Mouse (Mus musculus) E14TG2a.4 (cell line): Measurements from ENCODE around the gene Dusp6.

Experiments used
- H3K27me3 ChIP-seq: 2 replicates; pipeline ENCODE4 v1.6.1; 2014; ENCODE audit warnings: low read length, control low read depth; ENCODE audit not compliant: insufficient read depth
- H3K36me3 ChIP-seq: 2 replicates; pipeline ENCODE4 v1.6.1; 2014; ENCODE audit warnings: low read length, control low read depth; ENCODE audit not compliant: insufficient read depth
- H3K4me1 ChIP-seq: replicated peaks from 2 replicates; pipeline ENCODE4 v1.6.1; 2014; ENCODE audit warnings: low read depth, low read length, control low read depth
- H3K4me3 ChIP-seq: replicated peaks from 2 replicates; pipeline ENCODE4 v1.5.1; 2014; ENCODE audit warnings: mild to moderate bottlenecking, low read length
- H3K9me3 ChIP-seq: 2 replicates; pipeline ENCODE4 v1.6.1; 2014; ENCODE audit warnings: low read length, control low read depth
- CTCF ChIP-seq: conservative IDR thresholded peaks from 2 replicates; pipeline ENCODE4 v1.5.1; 2014; ENCODE audit warnings: low read length
- NANOG ChIP-seq: IDR thresholded peaks from 2 replicates; pipeline ENCODE4 v1.6.1; 2014; ENCODE audit warnings: borderline replicate concordance, low read length, mixed read lengths
- POU5F1 ChIP-seq: IDR thresholded peaks from 2 replicates; pipeline ENCODE4 v1.6.1; 2014; ENCODE audit warnings: low read length, borderline replicate concordance

Dusp6 gene

DNA sequence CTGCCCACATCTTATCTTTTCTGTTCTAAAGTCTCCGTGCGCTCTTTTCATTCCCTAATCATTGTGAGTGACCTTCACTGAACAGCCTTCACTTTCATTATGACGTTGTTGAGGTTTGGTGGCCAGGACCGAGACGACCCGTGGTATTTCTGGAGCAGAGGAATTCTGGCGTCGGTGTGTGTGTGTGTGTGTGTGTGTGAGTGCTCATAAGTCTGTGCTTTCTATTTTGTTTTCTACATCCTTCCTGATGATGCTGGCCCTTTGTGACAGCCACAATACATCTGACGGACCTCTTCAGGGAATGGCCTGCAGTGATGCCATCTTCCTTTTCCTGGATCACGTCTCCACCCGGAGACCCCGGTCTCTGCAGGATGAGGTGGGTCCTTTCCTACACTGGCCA is 11.6 kb downstream of the Dusp6 start:
- TF ChIP-seq POU5F1: no peak
- no peak for TF ChIP-seq NANOG
- TF ChIP-seq CTCF: no peak
- peaks cover 31% of the 10 kb centered on the region for H3K4me1 ChIP-seq

DNA sequence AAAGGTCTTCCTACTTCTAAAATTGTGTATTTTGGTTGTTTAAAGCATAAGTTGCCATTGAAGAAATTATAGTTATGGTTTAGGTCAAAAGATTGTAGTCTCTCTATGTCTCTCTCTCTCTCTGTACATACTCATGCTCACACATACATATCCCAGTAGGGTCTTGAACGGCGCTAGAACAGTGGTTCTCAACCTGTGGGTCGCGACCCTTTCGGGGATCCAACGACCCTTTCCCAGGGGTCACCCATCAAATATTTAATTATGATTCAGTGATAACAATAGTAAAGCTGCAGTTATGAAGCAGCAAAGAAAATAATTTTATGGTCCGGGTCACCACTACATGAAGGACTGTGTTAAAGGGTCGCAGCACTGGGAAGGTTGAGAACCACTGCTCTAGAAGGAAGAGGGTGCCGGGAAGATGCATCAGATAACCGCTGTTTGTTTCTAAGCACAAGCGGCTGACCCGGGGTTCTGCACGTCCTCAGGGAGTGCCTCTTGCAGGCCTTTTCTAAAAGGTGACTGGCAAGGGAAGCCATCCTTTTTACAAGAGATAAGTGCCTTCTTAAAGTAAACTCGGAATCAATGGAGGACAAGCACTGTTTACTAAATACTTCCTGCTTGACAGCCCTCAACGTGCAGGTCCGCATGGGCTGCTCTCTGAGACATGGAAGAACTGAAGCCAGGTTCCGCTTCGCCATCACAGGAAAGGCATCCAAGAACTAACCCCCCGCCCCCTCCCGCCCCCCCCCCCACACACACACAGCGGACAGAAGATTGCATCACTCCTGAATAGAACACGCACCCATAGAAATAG is 16.2 kb downstream of the Dusp6 start:
- peaks cover 28% of the 10 kb centered on the region for H3K4me1 ChIP-seq
- no peak for TF ChIP-seq CTCF
- peak overlapping the region; percentile 53 for H3K4me3 ChIP-seq
- no peaks in the 10 kb centered on the region for H3K36me3 ChIP-seq
- H3K27me3 ChIP-seq: no peaks in the 10 kb centered on the region
- no peaks in the 10 kb centered on the region for H3K9me3 ChIP-seq

More for the DNA sequence above, 11.6 kb downstream of the Dusp6 start:
- no peaks in the 10 kb centered on the region for H3K9me3 ChIP-seq
- H3K27me3 ChIP-seq: no peaks in the 10 kb centered on the region
- H3K4me3 ChIP-seq: no peak overlapping the region
- no peaks in the 10 kb centered on the region for H3K36me3 ChIP-seq

DNA sequence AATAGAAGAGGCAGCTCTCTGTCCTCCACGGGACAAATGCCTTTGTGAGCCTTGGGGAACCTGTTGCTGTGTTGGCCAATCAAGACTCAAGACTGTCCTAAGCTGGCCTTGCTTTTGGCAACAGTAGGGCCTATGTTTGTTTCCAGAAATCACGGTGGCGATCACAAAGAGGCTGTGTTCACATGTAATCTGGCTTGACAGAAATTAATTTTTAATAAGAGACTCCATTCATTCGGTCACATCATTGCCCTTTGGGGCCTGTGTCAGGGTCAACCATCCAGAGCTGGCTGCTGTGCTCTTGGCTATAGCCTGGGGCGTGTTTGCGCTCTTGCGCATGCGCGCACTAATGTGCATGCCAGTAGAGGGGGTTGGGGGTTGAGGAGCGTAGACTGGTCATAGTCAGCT is 21.0 kb downstream of the Dusp6 start:
- H3K27me3 ChIP-seq: peaks cover 7% of the 10 kb centered on the region
- TF ChIP-seq NANOG (no peak), POU5F1 (no peak), CTCF (no peak)
- H3K4me1 ChIP-seq: peaks cover 63% of the 10 kb centered on the region
- peak overlapping the region; percentile 11; the same call in 1 of the 2 replicates for H3K4me3 ChIP-seq
- H3K36me3 ChIP-seq: no peaks in the 10 kb centered on the region
- no peaks in the 10 kb centered on the region for H3K9me3 ChIP-seq

DNA sequence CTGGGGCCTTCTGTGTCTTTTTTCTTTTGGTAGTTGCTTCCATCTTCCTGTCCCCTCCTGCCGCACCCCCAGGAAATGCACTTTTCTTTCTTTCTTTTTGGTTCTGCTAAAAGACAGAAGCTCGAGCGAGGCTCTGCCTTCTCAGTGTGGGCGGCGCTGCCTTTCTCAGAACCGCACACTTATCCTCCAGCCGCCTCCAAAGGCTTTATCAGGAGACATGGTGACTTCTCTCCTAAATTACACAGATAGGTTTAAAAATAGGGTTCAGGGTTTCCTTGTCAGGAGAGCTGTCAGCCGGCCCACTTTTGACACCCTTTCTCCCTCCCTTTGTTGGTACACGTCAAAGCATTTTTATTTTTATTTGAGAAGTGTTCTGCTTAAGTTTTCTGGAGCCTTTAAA is 21.9 kb downstream of the Dusp6 start:
- Histone ChIP-seq H3K27me3 (peaks cover 7% of the 10 kb centered on the region), H3K4me1 (peaks cover 66% of the 10 kb centered on the region), H3K36me3 (no peaks in the 10 kb centered on the region), H3K4me3 (no peak overlapping the region), H3K9me3 (no peaks in the 10 kb centered on the region)
- TF ChIP-seq NANOG (no peak), POU5F1 (no peak)

DNA sequence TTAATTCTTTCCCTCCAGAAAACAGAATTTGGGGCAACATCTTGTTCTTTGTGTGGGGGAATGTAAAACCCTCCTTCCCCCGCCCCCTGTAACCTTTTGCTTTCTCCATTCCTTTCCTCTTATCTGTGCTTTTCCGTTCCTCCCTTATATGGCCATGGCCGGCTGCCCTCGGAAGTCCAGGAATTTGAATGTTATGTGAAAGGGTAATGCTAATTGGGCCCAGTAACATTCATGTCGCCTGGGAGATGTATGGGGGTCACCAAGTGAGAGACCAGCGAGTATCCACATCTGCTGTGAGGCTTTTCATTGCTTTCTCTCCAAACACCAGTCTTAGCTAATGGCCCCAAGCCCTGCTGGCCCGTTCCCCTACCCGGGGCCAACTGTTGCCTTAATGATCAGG is 22.7 kb downstream of the Dusp6 start:
- Histone ChIP-seq H3K4me3 (0 out of 2 replicates have a peak overlapping the region, but pooled peaks have one; percentile 4), H3K9me3 (no peaks in the 10 kb centered on the region), H3K4me1 (peaks cover 65% of the 10 kb centered on the region), H3K36me3 (no peaks in the 10 kb centered on the region), H3K27me3 (peaks cover 7% of the 10 kb centered on the region)
- TF ChIP-seq NANOG: no peak
- no peak for TF ChIP-seq POU5F1
- no peak for TF ChIP-seq CTCF

DNA sequence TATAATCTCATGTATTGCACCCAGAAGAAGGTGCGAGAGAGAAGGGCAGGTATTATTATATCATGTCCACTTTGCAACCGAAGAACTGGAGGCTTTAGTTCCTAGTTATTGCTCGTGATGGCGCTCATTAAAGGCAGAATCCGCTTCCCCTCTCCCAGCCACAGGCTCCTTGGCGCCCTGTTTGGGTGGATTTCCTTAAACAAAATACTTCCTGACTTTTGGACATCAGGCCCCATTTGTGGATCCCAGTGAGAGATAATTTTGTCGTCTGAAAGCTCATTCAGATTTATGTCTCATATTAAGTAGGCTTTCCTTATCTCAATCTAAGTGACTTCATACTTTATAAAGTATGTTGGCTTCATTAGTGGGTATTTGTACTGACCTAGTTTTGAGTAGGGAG is 23.2 kb downstream of the Dusp6 start:
- Histone ChIP-seq H3K9me3 (no peaks in the 10 kb centered on the region), H3K4me1 (peaks cover 65% of the 10 kb centered on the region), H3K27me3 (peaks cover 7% of the 10 kb centered on the region), H3K4me3 (0 out of 2 replicates have a peak overlapping the region, but pooled peaks have one; percentile 4), H3K36me3 (no peaks in the 10 kb centered on the region)
- TF ChIP-seq NANOG (no peak), CTCF (no peak), POU5F1 (no peak)

DNA sequence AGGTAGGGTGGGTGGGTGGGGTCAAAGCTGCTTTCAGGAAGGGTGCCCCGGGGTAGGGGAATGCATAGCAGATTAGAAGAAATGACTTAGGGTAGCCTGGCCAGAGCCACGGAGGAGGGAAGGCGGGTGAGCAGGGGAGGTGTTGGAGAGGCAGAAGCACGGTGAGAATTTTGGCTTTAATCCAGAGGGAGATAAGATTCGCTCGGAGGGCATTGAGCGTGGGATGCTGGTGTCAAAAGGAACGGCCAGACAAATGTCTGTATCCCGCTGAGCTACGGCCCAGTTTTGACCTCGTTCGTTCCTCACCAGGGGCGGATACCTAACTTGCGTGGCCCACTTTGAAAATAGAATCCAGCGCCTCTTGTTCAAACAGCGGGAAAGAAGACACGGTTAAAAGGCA is 23.8 kb downstream of the Dusp6 start:
- no peaks in the 10 kb centered on the region for H3K9me3 ChIP-seq
- H3K4me3 ChIP-seq: peak overlapping the region; percentile 35
- peaks cover 70% of the 10 kb centered on the region for H3K4me1 ChIP-seq
- H3K36me3 ChIP-seq: no peaks in the 10 kb centered on the region
- no peak for TF ChIP-seq POU5F1
- TF ChIP-seq CTCF: no peak
- no peak for TF ChIP-seq NANOG
- H3K27me3 ChIP-seq: peaks cover 7% of the 10 kb centered on the region

DNA sequence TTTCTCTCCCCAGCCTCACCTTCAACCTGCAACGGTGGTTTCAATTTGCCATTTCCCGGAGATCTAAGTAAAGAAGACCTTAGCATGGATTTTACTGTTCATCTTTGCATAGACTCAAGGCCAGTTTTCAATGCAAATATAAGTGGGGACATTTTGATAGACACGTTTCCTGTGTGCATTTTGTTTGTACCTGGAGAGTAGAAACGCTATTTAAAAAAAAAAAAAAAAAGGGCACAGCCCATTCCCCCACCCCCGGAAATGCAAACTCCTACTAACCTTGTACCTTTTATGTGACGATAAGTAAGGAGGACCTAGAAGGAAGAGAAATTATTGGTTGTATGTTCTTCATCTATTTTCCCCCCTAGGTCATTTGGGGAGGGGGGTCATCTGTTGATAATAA is 24.2 kb downstream of the Dusp6 start:
- TF ChIP-seq NANOG (no peak), CTCF (no peak), POU5F1 (no peak)
- H3K4me3 ChIP-seq: peak overlapping the region; percentile 35
- H3K9me3 ChIP-seq: no peaks in the 10 kb centered on the region
- H3K4me1 ChIP-seq: peaks cover 71% of the 10 kb centered on the region
- peaks cover 7% of the 10 kb centered on the region for H3K27me3 ChIP-seq
- no peaks in the 10 kb centered on the region for H3K36me3 ChIP-seq

DNA sequence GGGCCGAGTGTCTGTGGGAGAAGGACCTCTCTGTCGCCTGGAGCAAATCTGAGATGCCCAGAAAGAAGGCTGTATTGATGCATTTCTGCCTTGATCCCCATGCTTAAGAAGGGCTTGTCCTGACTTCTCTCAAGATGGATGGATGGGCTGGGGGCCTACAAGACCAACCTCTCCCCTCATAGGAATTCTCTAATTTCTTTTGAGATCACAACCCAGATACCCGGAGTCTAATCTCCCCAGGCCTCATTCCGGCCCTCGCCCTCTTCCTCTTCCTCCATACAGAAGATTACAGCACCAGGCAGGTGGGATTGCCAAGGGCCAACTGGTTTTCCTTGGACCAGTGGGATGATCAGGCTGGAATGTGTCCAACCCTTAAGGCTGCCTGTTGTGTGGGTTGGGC is 26.1 kb downstream of the Dusp6 start:
- peaks cover 80% of the 10 kb centered on the region for H3K4me1 ChIP-seq
- peaks cover 7% of the 10 kb centered on the region for H3K27me3 ChIP-seq
- no peaks in the 10 kb centered on the region for H3K36me3 ChIP-seq
- TF ChIP-seq NANOG (no peak), POU5F1 (no peak), CTCF (no peak)
- no peaks in the 10 kb centered on the region for H3K9me3 ChIP-seq
- H3K4me3 ChIP-seq: no peak overlapping the region
